Mouse (Mus musculus) kidney, postnatal 14 days (tissue): ENCODE measurements at regions not wholly inside any gene's neighbourhood (a gene's known extent, or its start where the extent isn't known, plus 50 kb on each side); places are given as distances from the start of the nearest gene placed in this dataset.
A peak's percentile ranks its signal among the peaks of the same experiment; 100 is the strongest.

Source experiments
- DNase-seq: peaks from one replicate; pipeline ENCODE4 v3.0.0; 2022; ENCODE audit warnings: mixed read lengths

- no peak for DNase-seq
Measured at GRCm38 (mm10) chr9:30848249-30848648, 74.0 kb downstream of the Adamts15 start.

DNA sequence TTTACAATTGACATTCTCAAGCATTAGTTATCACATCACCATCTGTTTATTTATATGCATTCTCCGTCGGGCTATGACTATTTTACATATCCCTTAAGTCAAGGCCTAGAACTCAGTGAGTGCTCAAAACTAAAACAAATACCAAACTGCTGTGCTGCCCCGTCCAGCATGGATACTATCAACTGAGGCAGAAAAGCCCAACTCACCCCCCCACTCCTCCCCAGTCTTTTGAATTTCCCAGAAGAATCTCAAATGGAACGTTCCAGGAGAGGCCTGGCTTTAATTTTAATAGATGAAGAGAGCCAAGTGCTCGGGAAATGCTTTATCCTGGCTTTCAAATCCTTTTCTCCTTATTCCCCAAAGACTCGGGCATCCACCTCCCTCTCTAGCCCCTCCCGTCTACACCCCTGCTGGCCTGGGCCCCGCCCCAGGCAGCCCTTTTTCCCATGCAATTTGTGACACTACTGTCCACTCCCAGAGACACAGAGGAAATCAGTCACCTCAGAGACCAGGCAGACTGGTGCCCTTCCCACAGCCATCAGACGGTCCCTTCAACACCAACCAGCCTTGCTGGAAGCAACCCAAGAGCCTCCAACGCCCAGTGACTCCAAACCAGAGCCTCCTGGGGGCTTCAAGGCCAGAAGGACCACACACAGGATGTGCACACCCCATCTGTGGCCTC is 76.5 kb downstream of the Adamts15 start:
- no peak for DNase-seq

DNA sequence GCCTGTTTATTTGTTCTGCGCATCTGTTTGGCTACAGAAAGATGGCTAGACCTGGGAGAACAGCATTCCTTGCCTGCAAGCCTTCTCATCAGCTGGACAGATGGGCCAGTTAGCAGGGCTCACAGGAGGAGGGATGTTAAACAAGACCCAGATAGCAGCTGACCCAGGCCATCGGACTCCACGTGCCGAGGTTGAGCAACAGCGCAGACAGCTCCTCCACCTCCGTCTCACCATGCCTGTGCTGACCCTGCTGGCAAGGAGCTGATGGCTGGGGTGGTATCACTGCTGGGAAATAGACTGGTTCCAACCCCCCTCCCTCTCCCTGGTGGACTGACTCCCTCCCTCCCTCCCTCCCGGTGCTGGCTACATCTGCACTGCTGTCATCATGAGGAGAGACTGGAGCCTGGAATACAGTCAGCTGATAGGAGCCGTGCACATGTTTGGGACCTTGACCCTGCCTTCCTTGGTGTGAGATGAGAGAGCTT is 78.1 kb downstream of the Adamts15 start:
- DNase-seq, result no peak

GRCm38 (mm10) chr9:30834908-30835307 is 87.3 kb downstream of the Adamts15 start:
- DNase-seq, result no peak

GRCm38 (mm10) chr9:30834565-30834905 is 87.7 kb downstream of the Adamts15 start:
- DNase-seq, result no peak

DNA sequence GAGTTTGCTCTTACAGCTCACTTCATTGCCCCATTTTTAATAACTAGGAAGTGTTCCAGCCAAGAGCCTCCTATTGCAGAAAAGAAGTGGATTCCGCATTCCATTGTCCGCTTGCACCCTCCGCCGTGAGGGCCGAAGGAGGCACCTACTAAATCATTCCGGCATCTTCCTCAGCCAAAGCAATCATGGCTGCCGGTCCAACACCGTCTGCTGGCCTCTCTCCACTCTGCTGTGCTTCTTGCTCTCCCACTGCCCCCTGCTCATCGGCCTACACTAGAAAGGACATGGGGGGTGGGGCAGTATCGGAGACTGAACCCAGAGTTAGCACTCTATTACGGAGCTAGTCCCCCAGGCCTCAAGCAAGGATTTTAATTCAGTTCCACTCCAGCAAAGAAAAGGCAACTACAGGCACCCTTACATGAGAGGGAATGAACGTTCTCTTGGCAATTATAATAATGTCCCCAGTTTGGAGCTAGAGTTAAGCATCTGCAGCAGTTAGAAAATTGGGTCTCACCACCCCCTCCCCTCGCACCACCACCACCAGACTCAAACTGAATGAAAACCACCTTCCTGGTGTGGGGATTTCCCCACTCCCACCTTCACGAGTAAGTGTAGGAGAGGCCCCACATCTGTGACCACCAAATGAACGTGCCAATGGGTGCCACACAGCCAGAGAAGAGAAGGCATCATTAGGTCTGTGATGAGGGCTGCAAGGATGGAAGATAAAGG is 88.3 kb downstream of the Adamts15 start:
- peak; percentile 23 for DNase-seq

DNA sequence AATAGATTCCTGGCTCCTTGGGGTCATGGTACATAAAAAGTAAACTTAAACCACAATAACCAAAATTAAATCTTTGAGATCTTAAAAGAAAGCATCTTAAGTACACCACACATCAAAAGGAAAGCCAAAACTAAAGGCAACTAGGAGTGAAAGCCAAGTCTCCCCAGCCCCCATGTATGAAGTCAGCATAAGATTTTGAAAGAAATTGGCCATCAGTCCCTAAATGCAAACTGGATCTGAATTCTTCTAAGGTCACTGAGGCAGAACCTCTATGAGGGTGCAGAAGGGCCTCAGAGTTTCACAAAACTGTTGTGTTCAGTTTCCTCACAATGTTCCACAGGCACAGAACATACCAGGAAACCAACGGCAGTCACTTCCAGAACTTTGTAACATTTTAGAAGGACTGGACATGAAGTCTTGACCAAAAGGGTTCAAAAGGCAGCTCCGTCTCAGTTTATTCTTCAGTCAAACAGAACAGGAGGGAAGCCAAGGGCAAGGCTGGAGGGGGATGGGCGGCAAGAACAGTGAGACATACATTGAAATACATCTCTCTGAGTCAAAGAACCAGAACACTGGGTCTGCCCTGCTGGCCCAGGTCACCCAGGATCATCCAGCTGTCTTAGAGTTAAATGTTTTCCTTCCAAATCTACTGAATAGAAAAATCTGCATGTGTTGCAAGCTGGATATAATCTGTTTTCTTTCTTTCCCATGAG is 92.9 kb downstream of the Adamts15 start:
- peak; percentile 78 for DNase-seq

DNA sequence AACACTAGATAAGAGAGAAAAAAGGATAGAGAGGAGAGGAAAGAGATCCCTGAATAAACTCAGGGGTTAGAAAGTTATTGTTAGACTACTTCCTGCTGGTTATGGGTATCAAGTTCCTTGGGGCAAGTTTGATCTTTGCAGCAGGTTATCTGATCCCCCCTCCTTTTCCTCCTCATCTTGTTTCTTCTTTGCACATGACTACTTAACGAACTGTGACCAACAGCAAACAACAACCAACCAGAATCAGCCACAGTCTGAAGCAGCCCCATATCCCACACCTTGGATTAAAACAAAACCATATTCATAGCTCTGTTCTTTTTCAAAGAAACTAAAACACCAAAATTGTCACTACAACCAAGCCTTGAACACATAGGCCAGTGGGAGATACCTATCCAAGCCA is 94.5 kb downstream of the Adamts15 start:
- no peak for DNase-seq

DNA sequence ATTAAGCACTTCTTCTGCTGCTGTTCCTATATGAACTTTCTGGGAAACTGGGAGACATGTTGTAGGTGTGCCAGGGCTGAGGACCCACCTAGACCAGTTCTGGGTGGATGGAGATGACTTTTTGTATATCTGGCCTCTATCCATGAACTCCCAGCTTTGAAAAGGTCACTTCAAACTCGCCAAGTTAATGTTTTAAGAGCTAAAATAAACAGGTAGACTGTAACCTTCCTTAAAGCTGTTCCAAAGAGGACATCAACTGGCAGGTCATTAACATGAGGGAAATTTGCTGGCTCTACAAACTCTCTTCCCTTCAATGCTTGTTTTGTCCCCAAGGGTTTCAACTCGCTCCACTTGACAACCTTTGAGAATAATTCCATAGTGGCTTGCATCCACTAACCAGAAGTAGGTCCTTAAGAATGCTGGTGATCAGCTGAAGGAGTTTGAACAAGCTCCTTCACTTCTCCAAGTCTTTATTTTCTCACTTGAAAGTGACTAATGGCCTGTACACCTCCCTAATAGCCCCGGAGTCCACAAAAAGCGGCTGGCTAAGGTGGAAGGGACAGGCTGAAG is 98.1 kb downstream of the Adamts15 start:
- no peak for DNase-seq

GRCm38 (mm10) chr9:30820806-30821375 is 101.4 kb downstream of the Adamts15 start:
- no peak for DNase-seq

GRCm38 (mm10) chr9:30813246-30813645 is 109.0 kb downstream of the Adamts15 start:
- DNase-seq, result peak; percentile 49

DNA sequence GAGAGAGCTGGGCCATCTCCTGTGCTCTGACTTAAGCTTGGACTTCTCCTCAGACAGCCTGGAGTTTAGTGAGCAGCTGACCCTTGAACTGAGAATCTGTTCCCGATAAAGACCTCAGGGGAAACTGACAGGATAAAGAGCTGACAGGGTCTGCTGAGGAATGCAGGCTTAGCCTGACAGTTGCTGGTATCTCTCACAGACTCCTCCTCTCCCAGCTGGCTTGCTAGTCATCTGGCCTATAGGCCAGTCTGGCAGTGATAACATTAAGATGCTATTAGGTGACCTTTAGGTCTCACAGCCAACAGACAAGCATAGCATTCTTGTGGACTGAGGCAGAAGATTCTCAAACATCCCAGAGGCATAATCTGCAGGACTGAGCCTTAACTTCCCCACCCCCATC is 111.4 kb downstream of the Adamts15 start:
- DNase-seq, result peak; percentile 29

- DNase-seq, result no peak
Measured at GRCm38 (mm10) chr9:30810290-30810689, 112.0 kb downstream of the Adamts15 start.

- no peak for DNase-seq
Measured at GRCm38 (mm10) chr9:30808863-30809491, 113.3 kb downstream of the Adamts15 start.

- DNase-seq, result no peak
Measured at GRCm38 (mm10) chr9:30803755-30804532, 118.3 kb downstream of the Adamts15 start.

- no peak for DNase-seq
Measured at GRCm38 (mm10) chr9:30802826-30803225, 119.4 kb downstream of the Adamts15 start.

DNA sequence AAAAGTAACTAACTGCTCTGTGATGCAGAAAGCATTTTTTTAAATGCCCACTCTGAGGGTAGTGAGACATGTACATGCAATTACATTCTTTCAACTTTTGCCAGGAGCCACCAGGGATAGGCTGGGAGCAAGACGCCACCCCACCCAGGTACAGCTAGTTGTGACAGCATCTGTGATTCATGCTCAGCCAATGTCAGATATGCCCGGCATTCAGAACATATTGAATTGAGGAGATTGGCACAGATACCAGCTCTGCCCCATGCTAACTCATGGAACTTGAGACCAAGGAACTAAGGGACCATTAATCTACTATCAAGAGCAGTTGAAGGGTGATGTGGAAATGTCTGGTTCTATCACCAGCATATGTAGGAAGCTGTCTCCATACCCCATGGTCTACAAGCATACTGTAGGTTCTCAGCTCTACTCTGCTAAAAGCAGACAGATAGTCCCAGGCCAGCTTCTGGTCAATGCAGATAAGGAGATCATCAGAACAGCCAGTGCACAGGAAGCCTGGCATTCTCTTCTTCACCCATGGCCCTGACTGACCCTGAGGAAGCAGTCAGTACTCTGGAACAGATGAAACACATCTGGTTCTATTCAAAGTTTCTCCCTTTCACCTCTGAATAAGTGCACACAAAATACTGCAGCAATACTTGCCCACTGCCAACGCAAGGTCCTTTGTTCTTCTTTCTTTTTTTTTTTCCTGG is 127.4 kb downstream of the Adamts15 start:
- no peak for DNase-seq

DNA sequence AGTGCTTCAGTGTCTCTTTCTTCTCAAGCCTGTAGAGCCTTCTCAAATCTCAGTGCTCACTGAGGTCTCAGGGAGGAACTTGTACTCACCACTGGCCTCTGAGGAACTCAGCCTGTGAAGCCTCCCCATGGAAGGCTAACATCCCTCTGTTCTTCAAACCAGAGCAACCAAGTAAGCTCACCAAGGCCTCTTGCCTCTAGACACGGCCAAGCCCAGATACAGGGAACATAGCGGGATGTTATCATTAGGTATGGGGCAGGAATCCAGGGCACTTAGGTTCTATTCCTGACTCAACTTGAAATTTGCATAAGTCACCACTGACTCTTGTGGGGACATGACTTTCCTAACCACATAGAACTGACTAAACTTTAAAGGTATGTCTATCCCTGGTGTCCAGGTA is 141.0 kb downstream of the Adamts15 start:
- DNase-seq, result no peak

GRCm38 (mm10) chr9:30777816-30778215 is 144.4 kb downstream of the Adamts15 start:
- no peak for DNase-seq

GRCm38 (mm10) chr9:30775161-30775560 is 147.1 kb downstream of the Adamts15 start:
- DNase-seq, result peak; percentile 54

DNA sequence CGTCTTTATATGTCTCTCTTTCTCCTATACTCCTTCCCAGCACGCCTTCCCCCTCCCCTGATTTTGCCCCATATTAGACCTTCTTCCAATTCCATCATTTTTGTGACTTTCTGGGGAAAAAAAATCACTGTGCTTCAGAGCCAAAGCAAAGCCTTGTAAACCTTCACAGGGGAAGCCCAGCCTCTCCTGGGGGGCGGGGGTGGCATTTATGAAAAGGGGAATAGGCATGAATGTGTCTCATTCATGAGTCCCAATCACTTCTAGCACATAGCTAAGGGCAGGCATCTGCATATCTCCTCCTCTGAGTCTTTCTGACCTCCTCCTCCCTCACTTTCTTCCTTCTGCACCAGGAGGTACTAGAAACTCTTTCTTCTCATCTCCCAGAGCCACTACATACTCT is 149.8 kb downstream of the Adamts15 start:
- no peak for DNase-seq
